Mouse (Mus musculus): ENCODE data around the gene H2afb2. TPM values are rescaled to one million over a fixed set of nuclear protein-coding genes. Genes with fewer than 3 reads are reported as not detected.

Gene H2afb2
- polyA plus RNA-seq (2014; fragmentation: Nextera tagmentation; extraction: Ambion mirVana) = not detected in 2 replicates

GRCm38 (mm10) chrX:116680878-116681277 lies at the start of gene H2afb2:
Gene H2afb2 (plus strand): TSS chrX:116681178.
- WGBS = 86% methylated on average over 6 of the region's 6 CpGs
- Histone ChIP-seq H3K9ac (ENCODE audit: low read depth, low read length) (no peak within 1 kb of the TSS), H3K9me3 (ENCODE audit: control insufficient read depth, low read length) (no peaks in the 10 kb centered on the region), H3K27ac (ENCODE audit: low read depth, low read length) (no peak within 1 kb of the TSS), H3K4me2 (no peak within 1 kb of the TSS), H3K4me3 (ENCODE audit: low read depth, low read length) (no peak within 1 kb of the TSS), H3K4me1 (replicated peaks; ENCODE audit: control insufficient read depth, insufficient read depth, low read length) (no peaks in the 10 kb centered on the region), H3K27me3 (replicated peaks; ENCODE audit: control insufficient read depth, insufficient read depth, low read length) (no peaks in the 10 kb centered on the region), H3K36me3 (ENCODE audit: control insufficient read depth, insufficient read depth, low read length) (no peaks in the 10 kb centered on the region)
- ATAC-seq (replicated peaks; ENCODE audit: low FRiP score) (no peak), DNase-seq (ENCODE audit: low spot score) (no peak)

Other genes starting within 250 kb of the H2afb2 start
- not detected in 2 replicates for gene Cpxcr1, start 232.2 kb upstream of the H2afb2 start, polyA plus RNA-seq (2014; fragmentation: Nextera tagmentation; extraction: Ambion mirVana)